Mouse (Mus musculus): ENCODE results near the gene Washc2.
"Not testable (repeated sequence)": the region's sequence is repeated elsewhere in the genome, so short reads cannot be mapped to it uniquely, and the experiment has no call there.

The Washc2 gene

GRCm38 (mm10) chr6:116207729-116208534, at the start of gene Washc2:
TSS of gene Washc2 (plus strand) at chr6:116208038.
- DNase-seq (ENCODE audit: low spot score in 2 of 2), result peak; percentile 88 to 96

- DNase-seq (ENCODE audit: low spot score in 2 of 2), result no peak
Measured at GRCm38 (mm10) chr6:116166383-116166782, 41.5 kb upstream of the Washc2 start.

GRCm38 (mm10) chr6:116173511-116174099, 34.2 kb upstream of the Washc2 start:
- DNase-seq (ENCODE audit: low spot score in 2 of 2), result not testable (repeated sequence)

- no peak for DNase-seq (ENCODE audit: low spot score in 2 of 2)
Measured at GRCm38 (mm10) chr6:116178376-116178775, 29.5 kb upstream of the Washc2 start.

GRCm38 (mm10) chr6:116180731-116181130, 27.1 kb upstream of the Washc2 start:
- DNase-seq (ENCODE audit: low spot score in 2 of 2), result no peak

- DNase-seq (ENCODE audit: low spot score in 2 of 2), result no peak
Measured at GRCm38 (mm10) chr6:116183509-116183908, 24.3 kb upstream of the Washc2 start.

GRCm38 (mm10) chr6:116186485-116186884, 21.4 kb upstream of the Washc2 start:
- DNase-seq (ENCODE audit: low spot score in 2 of 2), result no peak

- no peak for DNase-seq (ENCODE audit: low spot score in 2 of 2)
Measured at GRCm38 (mm10) chr6:116189417-116189816, 18.4 kb upstream of the Washc2 start.

- DNase-seq (ENCODE audit: low spot score in 2 of 2), result no peak
Measured at GRCm38 (mm10) chr6:116192809-116193311, 15.0 kb upstream of the Washc2 start.

GRCm38 (mm10) chr6:116193394-116194393, 14.1 kb upstream of the Washc2 start, which contains the start of gene Tmcc1:
TSS of gene Tmcc1 (minus strand) at chr6:116193486.
- peak; percentile 99 for DNase-seq (ENCODE audit: low spot score in 2 of 2)

GRCm38 (mm10) chr6:116195811-116196210, 12.0 kb upstream of the Washc2 start:
- no peak for DNase-seq (ENCODE audit: low spot score in 2 of 2)

- DNase-seq (ENCODE audit: low spot score in 2 of 2), result no peak
Measured at GRCm38 (mm10) chr6:116198173-116198572, 9.7 kb upstream of the Washc2 start.

GRCm38 (mm10) chr6:116199682-116200081, 8.2 kb upstream of the Washc2 start:
- DNase-seq (ENCODE audit: low spot score in 2 of 2), result no peak

- no peak for DNase-seq (ENCODE audit: low spot score in 2 of 2)
Measured at GRCm38 (mm10) chr6:116227767-116228166, 19.9 kb downstream of the Washc2 start.

GRCm38 (mm10) chr6:116228785-116229525, 21.1 kb downstream of the Washc2 start:
- peak; percentile 55 to 65 for DNase-seq (ENCODE audit: low spot score in 2 of 2)

- DNase-seq (ENCODE audit: low spot score in 2 of 2), result not testable (repeated sequence)
Measured at GRCm38 (mm10) chr6:116234821-116235220, 27.0 kb downstream of the Washc2 start.

GRCm38 (mm10) chr6:116235336-116235735, 27.5 kb downstream of the Washc2 start:
- DNase-seq (ENCODE audit: low spot score in 2 of 2), result no peak

- no peak for DNase-seq (ENCODE audit: low spot score in 2 of 2)
Measured at GRCm38 (mm10) chr6:116238083-116238482, 30.2 kb downstream of the Washc2 start.

GRCm38 (mm10) chr6:116240371-116240770, 32.5 kb downstream of the Washc2 start:
- DNase-seq (ENCODE audit: low spot score in 2 of 2), result no peak

- no peak for DNase-seq (ENCODE audit: low spot score in 2 of 2)
Measured at GRCm38 (mm10) chr6:116259649-116260048, 51.8 kb downstream of the Washc2 start.

- no peak for DNase-seq (ENCODE audit: low spot score in 2 of 2)
Measured at GRCm38 (mm10) chr6:116260481-116260880, 52.6 kb downstream of the Washc2 start.
